Mouse (Mus musculus) cortical plate, adult 2 months (tissue): ENCODE results near the gene Ppm1d.

ENCODE experiments used
- CTCF ChIP-seq: fragments of 200-500 bp; IDR thresholded peaks from 2 replicates; pipeline ENCODE4 v1.5.1; 2011; ENCODE audit warnings: mild to moderate bottlenecking, control low read depth, low read length; ENCODE audit not compliant: insufficient read depth; ENCODE audit errors: extremely low read depth
- POLR2A ChIP-seq: fragments of 200-500 bp; IDR thresholded peaks from 2 replicates; pipeline ENCODE4 v1.6.1; 2011; ENCODE audit warnings: mild to moderate bottlenecking, low read length, control low read depth; ENCODE audit not compliant: insufficient read depth; ENCODE audit errors: extremely low read depth

- no peak for TF ChIP-seq CTCF
- no peak for TF ChIP-seq POLR2A
Measured at GRCm38 (mm10) chr11:85323567-85324330, 12.7 kb downstream of the Ppm1d start.
